Mouse (Mus musculus) forebrain, embryonic 14.5 days (tissue): Measurements from ENCODE around the gene Gm9639. TPM values are rescaled to one million over a fixed set of nuclear protein-coding genes. Genes with fewer than 3 reads are reported as not detected.

ENCODE experiments used
- ATAC-seq: fragments of 200-750 bp; cut with Nextera tagmentation; 2 replicates; pipeline ENCODE4 v1.8.0; 2017; ENCODE audit warnings: mild to moderate bottlenecking, moderate library complexity
- DNase-seq: peaks from one replicate; pipeline ENCODE4 v3.0.0-alpha.2; 2015; ENCODE audit warnings: low spot score
- H3K27ac ChIP-seq: fragments of 300-500 bp; sonication (generic); 2 replicates; pipeline ENCODE4 v1.5.1; 2014; ENCODE audit warnings: low read depth, mild to moderate bottlenecking, control low read depth, low read length, moderate library complexity
- H3K27me3 ChIP-seq: fragments of 300-500 bp; sonication (generic); replicated peaks from 2 replicates; pipeline ENCODE4 v1.6.1; 2014; ENCODE audit warnings: low read length, control low read depth, mixed read lengths; ENCODE audit not compliant: control insufficient read depth, insufficient read depth
- H3K36me3 ChIP-seq: fragments of 300-500 bp; sonication (generic); 2 replicates; pipeline ENCODE4 v1.6.1; 2014; ENCODE audit warnings: low read length, control low read depth; ENCODE audit not compliant: control insufficient read depth, insufficient read depth
- H3K4me1 ChIP-seq: fragments of 300-500 bp; sonication (generic); 2 replicates; pipeline ENCODE4 v1.6.1; 2014; ENCODE audit warnings: antibody characterized with exemption, low read length, control low read depth; ENCODE audit not compliant: control insufficient read depth, insufficient read depth
- H3K4me2 ChIP-seq: fragments of 300-500 bp; sonication (generic); 2 replicates; pipeline ENCODE4 v1.6.1; 2014; ENCODE audit warnings: mild to moderate bottlenecking, control low read depth, low read length
- H3K4me3 ChIP-seq: fragments of 300-500 bp; sonication (generic); 2 replicates; pipeline ENCODE4 v1.5.1; 2014; ENCODE audit warnings: low read depth, low read length, control low read depth
- H3K9ac ChIP-seq: fragments of 300-500 bp; sonication (generic); 2 replicates; pipeline ENCODE4 v1.6.1; 2014; ENCODE audit warnings: mild to moderate bottlenecking, low read length, control low read depth, moderate library complexity
- H3K9me3 ChIP-seq: fragments of 300-500 bp; sonication (generic); replicated peaks from 2 replicates; pipeline ENCODE4 v1.6.1; 2016; ENCODE audit warnings: low read length, control low read depth, mixed read lengths; ENCODE audit not compliant: control insufficient read depth
- WGBS: fragments of 180-500 bp; shearing (Covaris S2); extraction: QIAGEN DNeasy Blood & Tissue Kit; methylation state at CpG from one replicate; pipeline ENCODE4 v1.1.7; 2014; 5-methylcytosine and 5-hydroxymethylcytosine counted together
- polyA plus RNA-seq: library from polyadenylated mRNA; unstranded; fragments of >200 nt; fragmentation: Nextera tagmentation; extraction: Ambion mirVana; gene quantifications from 2 replicates; pipeline ENCODE4 v1.2.1, GENCODE M21; 2014

Gene Gm9639
- not detected in 2 replicates for polyA plus RNA-seq

DNA sequence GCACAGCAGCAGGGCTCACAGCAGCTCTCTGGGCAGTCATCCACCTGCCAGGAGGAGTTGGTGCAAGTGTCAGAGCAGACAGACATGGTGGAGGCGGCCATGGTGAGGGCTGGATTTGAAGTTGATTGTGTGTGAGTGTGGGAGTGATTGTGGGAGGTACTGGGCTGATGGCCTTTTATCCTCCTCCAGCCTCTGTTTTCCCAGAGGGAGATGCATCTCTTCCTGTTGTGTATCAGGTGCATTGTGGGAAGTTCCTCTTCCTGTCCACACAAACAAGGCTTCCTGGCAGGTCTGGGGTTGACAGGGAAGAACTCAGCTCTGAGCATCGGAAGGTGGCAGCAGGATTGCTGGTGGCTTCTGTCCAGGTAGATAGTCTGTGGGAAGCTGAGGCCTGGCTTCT, at the start of gene Gm9639:
TSS of gene Gm9639 (minus strand) at position 101 of the 400 bp plus-strand sequence.
- WGBS: 55% methylated on average over 2 of the region's 2 CpGs
- H3K27me3 ChIP-seq: no peaks in the 10 kb centered on the region
- H3K36me3 ChIP-seq: no peaks in the 10 kb centered on the region
- H3K27ac ChIP-seq: no peak within 1 kb of the TSS
- H3K4me2 ChIP-seq: no peak within 1 kb of the TSS
- no peaks in the 10 kb centered on the region for H3K4me1 ChIP-seq
- H3K9me3 ChIP-seq: no peaks in the 10 kb centered on the region
- no peak within 1 kb of the TSS for H3K9ac ChIP-seq
- no peak for DNase-seq
- no peak for ATAC-seq
- H3K4me3 ChIP-seq: no peak within 1 kb of the TSS

GRCm38 (mm10) chr10:77839006-77839405, 44.1 kb upstream of the Gm9639 start:
- no peak overlapping the region for H3K27ac ChIP-seq
- no peaks in the 10 kb centered on the region for H3K27me3 ChIP-seq
- no peaks in the 10 kb centered on the region for H3K4me1 ChIP-seq
- H3K9ac ChIP-seq: no peak overlapping the region
- H3K9me3 ChIP-seq: peaks cover under 1% of the 10 kb centered on the region; the same call in 1 of the 2 replicates
- H3K4me2 ChIP-seq: no peak overlapping the region
- ATAC-seq (no peak), DNase-seq (no peak)
- WGBS: 82% methylated on average over 6 of the region's 6 CpGs
- H3K4me3 ChIP-seq: no peak overlapping the region
- no peaks in the 10 kb centered on the region for H3K36me3 ChIP-seq

DNA sequence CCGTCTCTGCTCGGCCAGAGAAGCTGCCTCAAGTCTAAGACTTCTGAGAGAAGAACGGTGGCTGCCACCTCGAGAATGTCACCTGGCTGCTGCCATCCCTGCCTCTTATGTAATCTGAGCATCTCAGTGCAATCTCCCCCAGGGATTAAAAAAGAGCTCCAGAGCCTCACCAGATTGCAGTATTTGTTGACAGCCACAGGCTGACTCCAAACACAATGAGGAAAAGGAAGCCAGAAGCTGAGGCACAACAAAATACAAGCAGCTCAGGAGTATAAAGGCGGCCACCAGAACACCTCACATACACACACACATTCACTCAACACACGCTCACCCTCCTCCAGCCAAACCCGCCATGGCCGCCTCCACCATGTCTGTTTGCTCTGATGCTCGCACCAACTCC, 40.8 kb upstream of the Gm9639 start, which contains the start of gene Krtap10-10:
TSS of gene Krtap10-10 (plus strand) at position 301 of the 400 bp plus-strand sequence.
- Histone ChIP-seq H3K4me2 (no peak within 1 kb of the TSS), H3K36me3 (no peaks in the 10 kb centered on the region), H3K27ac (no peak within 1 kb of the TSS), H3K4me1 (no peaks in the 10 kb centered on the region), H3K4me3 (no peak within 1 kb of the TSS), H3K9me3 (no peaks in the 10 kb centered on the region), H3K9ac (no peak within 1 kb of the TSS), H3K27me3 (no peaks in the 10 kb centered on the region)
- 64% methylated on average over 9 of the region's 9 CpGs for WGBS
- ATAC-seq (no peak), DNase-seq (no peak)

- no peak within 1 kb of the TSS for H3K27ac ChIP-seq
- no peaks in the 10 kb centered on the region for H3K4me1 ChIP-seq
- no peak within 1 kb of the TSS for H3K9ac ChIP-seq
- H3K36me3 ChIP-seq: no peaks in the 10 kb centered on the region
- H3K9me3 ChIP-seq: 0 out of 2 replicates have a peak, but pooled peaks cover 3% of the 10 kb centered on the region
- H3K27me3 ChIP-seq: no peaks in the 10 kb centered on the region
- ATAC-seq (no peak), DNase-seq (no peak)
- 76% methylated on average over 6 of the region's 6 CpGs for WGBS
- H3K4me3 ChIP-seq: no peak within 1 kb of the TSS
- no peak within 1 kb of the TSS for H3K4me2 ChIP-seq
Observed at GRCm38 (mm10) chr10:77826951-77827350, 32.1 kb upstream of the Gm9639 start, which contains the start of gene Krtap10-4. Krtap10-4 (minus strand) TSS chr10:77827095.

DNA sequence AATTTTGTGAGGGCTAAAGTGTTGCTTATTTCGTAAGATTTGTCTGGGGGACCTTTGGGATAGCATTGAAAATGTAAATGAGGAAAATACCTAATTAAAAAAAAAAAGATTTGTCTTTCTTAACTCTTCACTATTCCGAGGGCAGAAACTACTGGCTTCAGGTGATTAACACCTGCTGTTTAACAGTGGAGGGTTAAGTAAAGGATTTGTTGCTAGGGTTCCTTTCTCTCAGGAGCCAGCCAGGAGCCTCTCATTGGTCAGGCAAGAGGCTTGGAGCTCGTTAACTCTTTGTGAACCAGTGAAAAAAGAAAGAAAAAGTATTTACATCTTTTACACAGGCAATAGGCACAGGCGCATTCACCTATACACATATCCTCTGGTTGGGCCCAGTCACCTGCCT, 24.3 kb upstream of the Gm9639 start:
- H3K4me1 ChIP-seq: no peaks in the 10 kb centered on the region
- H3K27me3 ChIP-seq: no peaks in the 10 kb centered on the region
- no peak overlapping the region for H3K27ac ChIP-seq
- ATAC-seq: no peak
- no peak overlapping the region for H3K4me3 ChIP-seq
- DNase-seq: peak; percentile 20
- H3K4me2 ChIP-seq: no peak overlapping the region
- no peaks in the 10 kb centered on the region for H3K36me3 ChIP-seq
- no peak overlapping the region for H3K9ac ChIP-seq
- 14% methylated on average over 4 of the region's 4 CpGs for WGBS
- H3K9me3 ChIP-seq: 0 out of 2 replicates have a peak, but pooled peaks cover 2% of the 10 kb centered on the region

- no peak for DNase-seq
- Histone ChIP-seq H3K9ac (no peak overlapping the region), H3K36me3 (no peaks in the 10 kb centered on the region), H3K4me2 (no peak overlapping the region), H3K4me1 (no peaks in the 10 kb centered on the region), H3K9me3 (no peaks in the 10 kb centered on the region), H3K27me3 (no peaks in the 10 kb centered on the region), H3K27ac (no peak overlapping the region), H3K4me3 (no peak overlapping the region)
- ATAC-seq: no peak
- WGBS: 93% methylated on average over 4 of the region's 4 CpGs
Observed at GRCm38 (mm10) chr10:77818523-77818922, 23.6 kb upstream of the Gm9639 start.

- no peak overlapping the region for H3K9ac ChIP-seq
- H3K4me3 ChIP-seq: no peak overlapping the region
- WGBS: 25% methylated on average over 5 of the region's 5 CpGs
- DNase-seq: no peak
- H3K4me1 ChIP-seq: no peaks in the 10 kb centered on the region
- no peaks in the 10 kb centered on the region for H3K36me3 ChIP-seq
- ATAC-seq: 0 out of 2 replicates have a peak, but pooled peaks have one; percentile 5
- H3K9me3 ChIP-seq: no peaks in the 10 kb centered on the region
- H3K27me3 ChIP-seq: no peaks in the 10 kb centered on the region
- no peak overlapping the region for H3K27ac ChIP-seq
- no peak overlapping the region for H3K4me2 ChIP-seq
Observed at GRCm38 (mm10) chr10:77815514-77815913, 20.6 kb upstream of the Gm9639 start.

DNA sequence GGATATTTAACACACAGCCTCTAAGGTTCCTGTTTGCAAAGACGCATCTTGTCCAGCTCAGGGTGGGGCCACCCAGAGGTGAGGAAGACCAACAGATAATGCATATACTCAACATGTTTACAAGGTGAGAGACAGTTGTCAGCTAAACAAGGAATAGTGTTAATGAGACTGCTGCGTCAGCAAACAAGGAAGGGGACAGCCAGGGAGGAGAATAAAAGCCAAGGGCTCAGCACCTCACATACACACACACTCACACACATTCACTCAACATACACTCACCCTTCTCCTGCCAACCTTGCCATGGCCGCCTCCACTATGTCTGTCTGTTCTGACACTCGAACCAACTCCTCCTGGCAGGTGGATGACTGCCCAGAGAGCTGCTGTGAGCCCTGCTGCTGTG, 19.5 kb upstream of the Gm9639 start, which contains the start of gene Gm2696:
TSS of gene Gm2696 (plus strand) at position 301 of the 400 bp plus-strand sequence.
- Histone ChIP-seq H3K9ac (no peak within 1 kb of the TSS), H3K4me1 (no peaks in the 10 kb centered on the region), H3K36me3 (no peaks in the 10 kb centered on the region), H3K4me3 (no peak within 1 kb of the TSS), H3K9me3 (no peaks in the 10 kb centered on the region; the same call in 1 of the 2 replicates), H3K27ac (no peak within 1 kb of the TSS), H3K27me3 (no peaks in the 10 kb centered on the region), H3K4me2 (no peak within 1 kb of the TSS)
- ATAC-seq: no peak
- no peak for DNase-seq
- WGBS: 58% methylated on average over 4 of the region's 4 CpGs

DNA sequence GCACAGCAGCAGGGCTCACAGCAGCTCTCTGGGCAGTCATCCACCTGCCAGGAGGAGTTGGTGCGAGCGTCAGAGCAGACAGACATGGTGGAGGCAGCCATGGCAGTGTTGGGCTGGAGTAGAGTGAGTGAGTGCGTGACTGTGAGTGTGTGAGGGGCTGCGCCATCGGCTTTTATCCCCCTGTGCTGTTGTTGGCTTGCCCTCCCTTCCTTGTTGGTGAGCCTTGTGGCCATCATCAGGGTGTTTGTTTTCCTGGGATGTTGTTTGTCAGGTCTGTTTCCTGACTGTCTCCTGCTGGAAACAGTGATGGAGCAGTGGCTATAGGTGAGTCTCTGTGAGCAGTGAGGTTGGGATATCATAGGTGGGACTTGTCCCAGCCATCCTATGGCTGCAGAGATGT, 16.9 kb upstream of the Gm9639 start, which contains the start of gene Gm9507:
TSS of gene Gm9507 (minus strand) at position 101 of the 400 bp plus-strand sequence.
- no peak for DNase-seq
- ATAC-seq: no peak

More for the DNA sequence above, 16.9 kb upstream of the Gm9639 start, which contains the start of gene Gm9507:
- H3K4me1 ChIP-seq: no peaks in the 10 kb centered on the region
- no peak within 1 kb of the TSS for H3K4me2 ChIP-seq
- WGBS: 57% methylated on average over 5 of the region's 5 CpGs
- H3K4me3 ChIP-seq: no peak within 1 kb of the TSS
- no peaks in the 10 kb centered on the region; the same call in 1 of the 2 replicates for H3K9me3 ChIP-seq
- no peak within 1 kb of the TSS for H3K9ac ChIP-seq
- H3K27ac ChIP-seq: no peak within 1 kb of the TSS
- H3K27me3 ChIP-seq: no peaks in the 10 kb centered on the region
- H3K36me3 ChIP-seq: no peaks in the 10 kb centered on the region
